Mouse (Mus musculus) heart, postnatal 4 days (tissue): ENCODE results near the gene Olfr974. TPM values are rescaled to one million over a fixed set of nuclear protein-coding genes. Genes with fewer than 3 reads are reported as not detected.
"Not testable (repeated sequence)": the region's sequence is repeated elsewhere in the genome, so short reads cannot be mapped to it uniquely, and the experiment has no call there.

ENCODE experiments used
- DNase-seq: peaks from one replicate; pipeline ENCODE4 v3.0.0; 2021
- total RNA-seq, 2 experiments: library from RNA; stranded (reverse); gene quantifications; 2 replicates each; pipeline ENCODE4 v1.2.3; 2021

Gene Olfr974
- total RNA-seq = not detected

- DNase-seq = no peak
These were observed at the start of gene Olfr974 for GRCm38 (mm10) chr9:39937201-39937600. Gene Olfr974 (plus strand): TSS chr9:39937501.

- no peak for DNase-seq
These were observed 32.2 kb upstream of the Olfr974 start for GRCm38 (mm10) chr9:39905106-39905505.

GRCm38 (mm10) chr9:39907036-39907435 lies 30.3 kb upstream of the Olfr974 start, which contains the start of gene Olfr229:
Gene Olfr229 (plus strand): TSS chr9:39907336.
- no peak for DNase-seq

- DNase-seq = no peak
These were observed 27.4 kb upstream of the Olfr974 start for GRCm38 (mm10) chr9:39909939-39910338.

- DNase-seq = not testable (repeated sequence)
These were observed 9.1 kb upstream of the Olfr974 start for GRCm38 (mm10) chr9:39927975-39928836.

GRCm38 (mm10) chr9:39928837-39929236 lies 8.5 kb upstream of the Olfr974 start:
- DNase-seq = not testable (repeated sequence)

- no peak for DNase-seq
These were observed 14.6 kb downstream of the Olfr974 start, which contains the start of gene Olfr975 for GRCm38 (mm10) chr9:39951946-39952345. Gene Olfr975 (minus strand): TSS chr9:39952046.

GRCm38 (mm10) chr9:39961033-39961432 lies 23.7 kb downstream of the Olfr974 start, which contains the start of gene Olfr976:
Gene Olfr976 (minus strand): TSS chr9:39961133.
- DNase-seq = not testable (repeated sequence)

- not testable (repeated sequence) for DNase-seq
These were observed 39.4 kb downstream of the Olfr974 start for GRCm38 (mm10) chr9:39976581-39977145.

- DNase-seq = no peak
These were observed 54.5 kb downstream of the Olfr974 start, which contains the start of gene Olfr978 for GRCm38 (mm10) chr9:39991813-39992212. Gene Olfr978 (plus strand): TSS chr9:39992113.

Other genes with a start within 250 kb of the Olfr974 start
- not detected for gene Olfr149, start 230.4 kb upstream of the Olfr974 start, total RNA-seq
- not detected for gene Olfr965, start 226.1 kb upstream of the Olfr974 start, total RNA-seq
- gene Olfr150, start 206.5 kb upstream of the Olfr974 start, total RNA-seq = not detected
- not detected for gene Olfr967, start 191.3 kb upstream of the Olfr974 start, total RNA-seq
- gene Olfr968, start 154.2 kb upstream of the Olfr974 start, total RNA-seq = not detected
- not detected for gene Olfr969, start 146.6 kb upstream of the Olfr974 start, total RNA-seq
- gene Olfr970, start 128.6 kb upstream of the Olfr974 start, total RNA-seq = not detected
- not detected for gene Olfr971, start 100.6 kb upstream of the Olfr974 start, total RNA-seq
- not detected for gene Olfr972, start 71.1 kb upstream of the Olfr974 start, total RNA-seq
- not detected for gene Olfr229, start 30.2 kb upstream of the Olfr974 start, total RNA-seq
- gene Olfr975, start 14.5 kb downstream of the Olfr974 start, total RNA-seq = not detected
- not detected for gene Olfr976, start 23.6 kb downstream of the Olfr974 start, total RNA-seq
- gene Olfr978, start 54.6 kb downstream of the Olfr974 start, total RNA-seq = not detected
- gene Olfr979, start 66.0 kb downstream of the Olfr974 start, total RNA-seq = not detected
- not detected for gene Olfr980, start 72.1 kb downstream of the Olfr974 start, total RNA-seq
- gene Olfr981, start 84.0 kb downstream of the Olfr974 start, total RNA-seq = not detected
- not detected for gene Olfr982, start 136.3 kb downstream of the Olfr974 start, total RNA-seq
- gene Olfr983, start 156.1 kb downstream of the Olfr974 start, total RNA-seq = not detected
- gene Olfr984, start 176.7 kb downstream of the Olfr974 start, total RNA-seq = not detected
- not detected for gene Olfr985, start 192.7 kb downstream of the Olfr974 start, total RNA-seq
- gene Tmem225, start 210.6 kb downstream of the Olfr974 start, total RNA-seq = not detected
- gene Olfr986, start 243.4 kb downstream of the Olfr974 start, total RNA-seq = not detected